Mouse (Mus musculus) liver, postnatal 0 days (tissue): ENCODE results near the gene Cc2d2b.

ENCODE experiments used
- CTCF ChIP-seq: sonication (generic); IDR thresholded peaks from 2 replicates; pipeline ENCODE4 v1.5.1; 2016; ENCODE audit warnings: antibody characterized with exemption, low read depth
- EP300 ChIP-seq: IDR thresholded peaks from 2 replicates; pipeline ENCODE4 v1.6.1; 2016; ENCODE audit warnings: antibody characterized with exemption, low read depth, mild to moderate bottlenecking

- TF ChIP-seq EP300 (no peak), CTCF (no peak)
Observed at GRCm38 (mm10) chr19:40838205-40838604, 89.7 kb downstream of the Cc2d2b start.
